Mouse (Mus musculus) CH12.LX (cell line): Measurements from ENCODE around the gene Gpr180. TPM values are rescaled to one million over a fixed set of nuclear protein-coding genes. Genes with fewer than 3 reads are reported as not detected.

ENCODE experiments used
- DNase-seq: peaks from one replicate; pipeline ENCODE4 v3.0.0-alpha.2; 2013; ENCODE audit errors: extremely low read depth
- H3K27ac ChIP-seq: 2 replicates; pipeline ENCODE4 v1.5.1; 2012; ENCODE audit warnings: low read depth, mild to moderate bottlenecking, control low read depth, moderate library complexity; ENCODE audit not compliant: insufficient read depth
- H3K27me3 ChIP-seq: replicated peaks from 2 replicates; pipeline ENCODE3; 2012; ENCODE audit warnings: inconsistent platforms
- H3K36me3 ChIP-seq, 2 experiments: replicated peaks in 1 of 2; 2 replicates each; pipeline versions ENCODE3 to v1.6.1; 2012; ENCODE audit warnings: inconsistent platforms in 1 of 2, low read length in 1 of 2, mild to moderate bottlenecking in 1 of 2, mixed read lengths in 1 of 2, moderate library complexity in 1 of 2; ENCODE audit not compliant: control insufficient read depth in 1 of 2, insufficient read depth in 1 of 2
- H3K4me1 ChIP-seq, 2 experiments: 2 replicates each; pipeline ENCODE4 v1.6.1; 2012; ENCODE audit warnings: inconsistent platforms in 1 of 2, moderate library complexity in 1 of 2; ENCODE audit not compliant: insufficient read depth in 2 of 2, control insufficient read depth in 1 of 2
- H3K4me2 ChIP-seq: 2 replicates; pipeline ENCODE4 v1.6.1; 2012; ENCODE audit warnings: low read depth, mild to moderate bottlenecking, control low read depth; ENCODE audit not compliant: poor library complexity, insufficient read depth, severe bottlenecking
- H3K4me3 ChIP-seq, 3 experiments: fragments of 150-350 bp in 1 of 3; sonication (generic) in 1 of 3; replicated peaks in 1 of 3; 2 replicates each; pipeline versions ENCODE3 to v1.5.1; 2011 to 2012; ENCODE audit warnings: low read depth in 2 of 3, low read length in 2 of 3, mild to moderate bottlenecking in 2 of 3, moderate library complexity in 2 of 3, control low read depth in 1 of 3, improper control_type of control experiment in 1 of 3, inconsistent platforms in 1 of 3, mixed read lengths in 1 of 3; ENCODE audit not compliant: poor library complexity in 1 of 3
- H3K79me2 ChIP-seq: replicated peaks from 2 replicates; pipeline ENCODE4 v1.6.1; 2012; ENCODE audit warnings: mild to moderate bottlenecking, moderate library complexity; ENCODE audit not compliant: control insufficient read depth, poor library complexity, insufficient read depth, severe bottlenecking; ENCODE audit errors: extremely low read depth
- H3K9ac ChIP-seq: 2 replicates; pipeline ENCODE4 v1.6.1; 2012; ENCODE audit warnings: low read depth, mild to moderate bottlenecking, control low read depth, moderate library complexity; ENCODE audit not compliant: insufficient read depth
- H3K9me3 ChIP-seq: replicated peaks from 2 replicates; pipeline ENCODE3; 2012; ENCODE audit warnings: low read length, inconsistent platforms, mixed read lengths
- BHLHE40 ChIP-seq: IDR thresholded peaks from 2 replicates; pipeline ENCODE4 v1.6.1; 2011; ENCODE audit warnings: mild to moderate bottlenecking, low read depth, low read length, improper control_type of control experiment
- CTCF ChIP-seq, 2 experiments: IDR thresholded peaks in 1 of 2; conservative IDR thresholded peaks in 1 of 2; 2 replicates each; pipeline ENCODE4 v1.5.1; 2011 to 2012; ENCODE audit warnings: low read depth in 2 of 2, low read length in 2 of 2, improper control_type of control experiment in 1 of 2, inconsistent platforms in 1 of 2, mild to moderate bottlenecking in 1 of 2, moderate library complexity in 1 of 2
- E2F4 ChIP-seq: IDR thresholded peaks from 2 replicates; pipeline ENCODE4 v1.6.1; 2011; ENCODE audit warnings: low read depth, low read length, improper control_type of control experiment; ENCODE audit not compliant: insufficient replicate concordance
- ELF1 ChIP-seq: IDR thresholded peaks from 2 replicates; pipeline ENCODE4 v1.6.1; 2014; ENCODE audit warnings: low read depth, mild to moderate bottlenecking, inconsistent platforms, low read length, improper control_type of control experiment
- JUND ChIP-seq: conservative IDR thresholded peaks from 2 replicates; pipeline ENCODE4 v1.6.1; 2011; ENCODE audit warnings: low read depth, low read length, improper control_type of control experiment
- KAT2A ChIP-seq: IDR thresholded peaks from 2 replicates; pipeline ENCODE4 v1.6.1; 2012; ENCODE audit warnings: low read length, improper control_type of control experiment, inconsistent platforms; ENCODE audit not compliant: insufficient replicate concordance
- NRF1 ChIP-seq: IDR thresholded peaks from 2 replicates; pipeline ENCODE4 v1.6.1; 2014; ENCODE audit warnings: low read depth, mild to moderate bottlenecking, inconsistent platforms, low read length, improper control_type of control experiment, moderate library complexity
- POLR2A ChIP-seq: IDR thresholded peaks from 2 replicates; pipeline ENCODE4 v1.6.1; 2011; ENCODE audit warnings: low read depth, mild to moderate bottlenecking, improper control_type of control experiment, low read length
- RAD21 ChIP-seq: IDR thresholded peaks from 2 replicates; pipeline ENCODE4 v1.6.1; 2011; ENCODE audit warnings: low read depth, mild to moderate bottlenecking, low read length, improper control_type of control experiment, moderate library complexity
- SIN3A ChIP-seq: IDR thresholded peaks from 2 replicates; pipeline ENCODE4 v1.6.1; 2012; ENCODE audit warnings: low read length, improper control_type of control experiment, inconsistent platforms
- SMC3 ChIP-seq: IDR thresholded peaks from 2 replicates; pipeline ENCODE4 v1.6.1; 2011; ENCODE audit warnings: low read depth, low read length, improper control_type of control experiment
- TBP ChIP-seq: conservative IDR thresholded peaks from 2 replicates; pipeline ENCODE4 v1.6.1; 2011; ENCODE audit warnings: low read depth, low read length, improper control_type of control experiment
- USF2 ChIP-seq: conservative IDR thresholded peaks from 2 replicates; pipeline ENCODE4 v1.6.1; 2011; ENCODE audit warnings: low read depth, low read length, improper control_type of control experiment
- ZC3H11A ChIP-seq: IDR thresholded peaks from 2 replicates; pipeline ENCODE4 v1.6.1; 2012; ENCODE audit warnings: low read depth, mild to moderate bottlenecking, inconsistent platforms, low read length, improper control_type of control experiment
- dilution Hi-C: fragments of 300-500 bp; cut with MboI; formaldehyde crosslinking; loops from 2 replicates; pipeline ENCODE4 v1.14.3; 2020; ENCODE audit warnings: low sequenced_read_pairs; ENCODE audit not compliant: extremely low pct_unique_long_range_greater_than_20kb, extremely low pct_ligation_motif_present
- in situ Hi-C: fragments of 300-500 bp; cut with MboI; formaldehyde crosslinking; loops from 3 replicates; pipeline ENCODE4 v1.14.3; 2019; ENCODE audit warnings: low sequenced_read_pairs, low pct_ligation_motif_present, low pct_unique_long_range_greater_than_20kb, mixed read lengths
- polyA plus RNA-seq: library from polyadenylated mRNA; unstranded; fragments of >175 nt; gene quantifications from 2 replicates; pipeline ENCODE4 v1.2.1, GENCODE M21; 2012; ENCODE audit warnings: low read depth; ENCODE audit not compliant: insufficient read length
- total RNA-seq, 2 experiments: library from RNA; depleted of rRNA; stranded (reverse); fragments of 300-350 nt in 1 of 2; fragments of >200 nt in 1 of 2; gene quantifications; 2 replicates each; pipeline ENCODE4 v1.2.3; 2012 to 2014

Gpr180 gene
- total and polyA plus RNA-seq, 3 experiments, result 11.7 to 15.8 (median 14.0) TPM

DNA sequence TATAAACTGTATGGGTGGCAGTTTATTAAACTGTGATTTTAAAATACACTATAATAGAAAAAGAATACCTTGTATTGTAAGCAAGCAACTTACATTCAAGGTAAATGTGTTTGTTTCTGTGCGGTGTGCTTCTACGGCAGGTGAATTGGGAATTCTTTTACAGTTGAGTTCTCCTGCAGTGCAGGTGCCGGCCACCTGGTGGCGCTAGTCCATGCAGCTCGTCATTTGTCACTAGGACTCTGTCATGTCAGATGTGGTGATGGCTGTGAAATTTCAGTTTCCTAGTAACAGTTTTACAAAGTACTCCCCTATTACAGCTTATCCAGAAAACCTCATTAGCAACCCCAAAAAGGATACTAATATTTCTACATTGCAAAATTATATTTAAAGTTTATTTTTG is 20.2 kb downstream of the Gpr180 start:
- Histone ChIP-seq H3K4me1 (no peaks in the 10 kb centered on the region), H3K9ac (no peak overlapping the region), H3K4me2 (no peak overlapping the region), H3K36me3 (peaks cover 36 to 80% of the 10 kb centered on the region in 2 experiments), H3K79me2 (no peaks in the 10 kb centered on the region), H3K9me3 (no peaks in the 10 kb centered on the region), H3K27me3 (no peaks in the 10 kb centered on the region), H3K4me3 (no peak overlapping the region), H3K27ac (no peak overlapping the region)
- DNase-seq, result peak; percentile 45
- dilution Hi-C loops, result no loop called here
- TF ChIP-seq ZC3H11A, result no peak
- TF ChIP-seq ELF1, result no peak
- peak; percentile 60 for TF ChIP-seq RAD21
- peak; percentile 85 to 92 for TF ChIP-seq CTCF (conservative IDR thresholded peaks at IDR 0.05 in 1 of 2, IDR thresholded peaks at IDR 0.05 in 1 of 2; ENCODE audit: low read depth in 2 of 2, low read length in 2 of 2)
- TF ChIP-seq SMC3, result peak; percentile 76
- in situ Hi-C loops, result no loop called here

DNA sequence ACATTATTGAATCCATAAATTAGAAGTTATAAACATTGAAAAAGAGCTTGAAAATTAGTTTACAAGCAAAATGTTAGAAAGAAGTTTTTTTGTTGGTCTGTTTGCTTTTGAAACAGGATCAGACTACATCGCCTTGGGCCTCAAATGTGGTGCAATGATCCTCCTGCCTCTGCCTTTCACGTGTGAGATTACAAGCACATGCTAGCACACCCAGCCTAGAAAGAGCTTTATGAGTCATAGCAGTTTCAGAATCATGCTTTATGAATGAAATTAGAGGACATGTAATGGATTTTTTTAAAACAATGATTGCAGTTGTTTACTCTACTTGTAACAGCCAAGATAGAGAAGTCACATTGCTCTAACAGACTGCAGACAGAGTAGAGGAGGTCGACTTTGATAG is 24.8 kb downstream of the Gpr180 start:
- Histone ChIP-seq H3K9me3 (no peaks in the 10 kb centered on the region), H3K36me3 (peaks cover 24 to 57% of the 10 kb centered on the region in 2 experiments), H3K79me2 (no peaks in the 10 kb centered on the region), H3K27ac (no peak overlapping the region), H3K9ac (no peak overlapping the region), H3K27me3 (no peaks in the 10 kb centered on the region), H3K4me1 (no peaks in the 10 kb centered on the region), H3K4me3 (no peak overlapping the region), H3K4me2 (no peak overlapping the region)
- no peak for DNase-seq
- in situ Hi-C loops (no loop called here), dilution Hi-C loops (no loop called here)
- TF ChIP-seq ELF1, result no peak
- no peak for TF ChIP-seq POLR2A
- TF ChIP-seq NRF1, result no peak
- TF ChIP-seq SIN3A, result no peak
- no peak for TF ChIP-seq E2F4
- peak; percentile 81 for TF ChIP-seq BHLHE40

DNA sequence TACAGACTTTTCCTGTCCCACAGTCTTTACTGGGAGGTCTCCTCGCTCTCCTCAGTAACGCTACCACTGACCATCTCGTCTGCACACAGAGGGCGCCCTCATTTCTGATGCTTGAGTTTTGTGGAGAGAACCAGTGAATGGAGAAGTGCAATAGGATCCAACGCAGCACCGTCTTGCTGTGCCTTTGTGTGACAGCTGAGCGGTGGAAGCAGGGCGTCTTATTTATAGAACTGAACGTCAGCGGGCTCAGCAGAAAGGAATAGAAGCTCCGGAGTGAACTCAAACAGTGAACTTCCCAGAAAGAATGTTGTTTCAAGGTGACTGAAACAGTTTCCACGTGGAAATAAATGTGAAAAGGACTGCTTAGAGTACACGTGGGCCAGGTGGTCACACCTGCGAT is 25.7 kb downstream of the Gpr180 start:
- DNase-seq, result no peak
- H3K36me3 ChIP-seq, result peaks cover 24 to 55% of the 10 kb centered on the region in 2 experiments
- in situ Hi-C loops (no loop called here), dilution Hi-C loops (no loop called here)
- H3K4me2 ChIP-seq, result no peak overlapping the region
- no peak overlapping the region for H3K9ac ChIP-seq
- H3K27me3 ChIP-seq, result no peaks in the 10 kb centered on the region
- H3K9me3 ChIP-seq, result no peaks in the 10 kb centered on the region
- no peak overlapping the region for H3K27ac ChIP-seq
- H3K4me1 ChIP-seq, result no peaks in the 10 kb centered on the region
- H3K4me3 ChIP-seq, result no peak overlapping the region
- TF ChIP-seq JUND (no peak), TBP (no peak), KAT2A (no peak), BHLHE40 (no peak), USF2 (no peak)
- H3K79me2 ChIP-seq, result no peaks in the 10 kb centered on the region
